Mouse (Mus musculus) G1E (cell line): ENCODE measurements around the gene Cnep1r1. TPM values are rescaled to one million over a fixed set of nuclear protein-coding genes. Genes with fewer than 3 reads are reported as not detected.
A peak's percentile ranks its signal among the peaks of the same experiment; 100 is the strongest.

Experiments
- ATAC-seq: 2 replicates; pipeline ENCODE4 v1.8.0; 2016; ENCODE audit warnings: mild to moderate bottlenecking; ENCODE audit not compliant: insufficient number of reproducible peaks, poor library complexity, low FRiP score, severe bottlenecking; ENCODE audit errors: extremely low read depth
- DNase-seq: peaks from one replicate; pipeline ENCODE4 v3.0.0; 2012; ENCODE audit warnings: low spot score
- H3K27me3 ChIP-seq: 2 replicates; pipeline ENCODE4 v1.6.1; 2012; ENCODE audit warnings: mild to moderate bottlenecking, low read length, inconsistent platforms; ENCODE audit not compliant: insufficient read depth
- H3K36me3 ChIP-seq: replicated peaks from 2 replicates; pipeline ENCODE3; 2012; ENCODE audit warnings: mild to moderate bottlenecking, inconsistent platforms
- H3K4me1 ChIP-seq: 2 replicates; pipeline ENCODE4 v1.6.1; 2012; ENCODE audit warnings: low read depth, low read length, inconsistent platforms, mixed read lengths; ENCODE audit not compliant: insufficient read depth
- H3K4me3 ChIP-seq: 2 replicates; pipeline ENCODE4 v1.5.1; 2012; ENCODE audit warnings: low read depth, mild to moderate bottlenecking, inconsistent platforms, low read length, moderate library complexity, mixed read lengths
- H3K9me3 ChIP-seq: replicated peaks from 2 replicates; pipeline ENCODE4 v1.6.1; 2012; ENCODE audit warnings: inconsistent platforms
- CTCF ChIP-seq: IDR thresholded peaks from 2 replicates; pipeline ENCODE4 v1.5.1; 2012; ENCODE audit warnings: low read depth, low read length, inconsistent platforms, mixed read lengths
- GATA1 ChIP-seq: IDR thresholded peaks from 2 replicates; pipeline ENCODE4 v1.6.1; 2012; ENCODE audit warnings: borderline replicate concordance, low read length, inconsistent platforms, mixed read lengths
- GATA2 ChIP-seq: IDR thresholded peaks from 2 replicates; pipeline ENCODE4 v1.6.1; 2012; ENCODE audit warnings: low read depth, low read length, inconsistent platforms, borderline replicate concordance
- POLR2AphosphoS5 ChIP-seq: IDR thresholded peaks from 2 replicates; pipeline ENCODE4 v1.6.1; 2012; ENCODE audit warnings: low read depth, low read length, inconsistent platforms; ENCODE audit not compliant: insufficient replicate concordance
- TAL1 ChIP-seq: conservative IDR thresholded peaks from 2 replicates; pipeline ENCODE4 v1.6.1; 2012; ENCODE audit warnings: low read depth, low read length, inconsistent platforms, mixed read lengths
- polyA plus RNA-seq: library from polyadenylated mRNA; stranded (reverse); fragments of >175 nt; gene quantifications from 2 replicates; pipeline ENCODE4 v1.2.3, GENCODE M21; 2012
- total RNA-seq, 2 experiments: library from RNA; stranded (forward) in 1 of 2; stranded (reverse) in 1 of 2; fragments of 200-1000 nt in 1 of 2; fragments of >200 nt in 1 of 2; fragmentation: Nextera tagmentation in 1 of 2; gene quantifications; 2 replicates each; pipeline ENCODE4 v1.2.3; 2014 to 2017

Cnep1r1 gene
- total RNA-seq (2014; fragmentation: Nextera tagmentation) = 74.4 and 82.6 TPM in 2 replicates
- total RNA-seq (2017) = 11.2 and 11.8 TPM in 2 replicates
- 10.7 and 12.7 TPM in 2 replicates for polyA plus RNA-seq

DNA sequence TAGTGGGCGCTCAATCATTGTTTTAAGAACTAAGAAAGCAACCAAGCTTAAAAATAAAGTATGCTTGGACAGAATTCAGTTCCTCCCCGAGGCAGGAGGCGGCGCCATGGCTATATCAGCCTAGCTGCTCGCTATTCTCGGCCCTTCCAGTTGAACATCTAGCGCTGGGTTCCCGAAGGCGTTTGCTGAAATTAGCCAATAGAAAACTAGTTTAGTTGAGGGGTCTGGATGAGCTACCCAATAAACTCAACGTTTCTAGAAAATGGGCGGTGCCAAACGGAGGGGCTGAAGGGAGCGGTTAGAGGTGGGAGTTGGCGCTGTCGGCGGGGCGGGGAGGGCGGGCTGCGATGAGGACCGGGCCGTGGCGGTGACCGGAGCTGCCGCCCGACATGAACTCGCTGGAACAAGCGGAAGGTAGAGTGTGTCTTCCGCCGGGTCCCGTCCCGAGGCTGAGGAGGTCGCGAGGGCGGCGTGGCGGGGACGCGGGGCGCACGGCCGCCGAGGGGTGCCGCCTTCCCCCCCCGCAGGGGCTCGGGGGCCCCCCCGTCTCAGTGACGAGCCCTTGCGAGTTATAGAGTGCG is at the start of gene Cnep1r1:
TSS of gene Cnep1r1 (plus strand) at position 314 of the 581 bp plus-strand sequence.
- H3K36me3 ChIP-seq = peaks cover 21% of the 10 kb centered on the region
- ATAC-seq (peak; percentile 97), DNase-seq (peak; percentile 99)
- 0 out of 2 replicates have a peak, but pooled peaks have one; percentile 13 for TF ChIP-seq CTCF
- no peak for TF ChIP-seq GATA1
- no peak for TF ChIP-seq GATA2
- peaks cover 30% of the 10 kb centered on the region for H3K27me3 ChIP-seq
- peak within 1 kb of the TSS; percentile 89 for H3K4me3 ChIP-seq
- peaks cover 3% of the 10 kb centered on the region; the same call in 1 of the 2 replicates for H3K4me1 ChIP-seq
- H3K9me3 ChIP-seq = no peaks in the 10 kb centered on the region

DNA sequence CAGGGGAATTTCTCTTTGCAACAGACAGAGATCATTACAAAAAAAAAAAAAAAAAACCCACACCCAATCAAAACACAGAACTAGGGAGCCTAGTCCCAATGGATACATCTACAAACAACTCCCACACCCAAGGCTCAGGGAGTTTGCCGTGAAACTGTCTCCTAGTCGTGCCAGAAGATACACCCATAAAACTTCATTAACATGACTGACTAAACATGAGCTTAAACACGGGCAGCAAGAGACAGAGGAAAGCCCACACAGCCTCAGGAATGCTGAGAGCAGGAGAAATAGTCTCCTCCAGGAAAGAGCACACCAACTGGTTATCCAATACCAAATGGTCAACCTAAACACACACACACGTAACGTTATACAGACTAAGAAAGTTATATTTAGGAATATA is 36.4 kb upstream of the Cnep1r1 start:
- Histone ChIP-seq H3K9me3 (no peaks in the 10 kb centered on the region), H3K4me1 (no peaks in the 10 kb centered on the region), H3K36me3 (no peaks in the 10 kb centered on the region), H3K27me3 (no peaks in the 10 kb centered on the region), H3K4me3 (no peak overlapping the region)
- ATAC-seq = no peak
- DNase-seq = no peak
- TF ChIP-seq POLR2AphosphoS5 (no peak), GATA2 (no peak), CTCF (no peak), GATA1 (no peak), TAL1 (no peak)

GRCm38 (mm10) chr8:88088006-88088405 is 30.6 kb upstream of the Cnep1r1 start:
- no peak for ATAC-seq
- TF ChIP-seq POLR2AphosphoS5 = no peak
- no peak for TF ChIP-seq TAL1
- TF ChIP-seq GATA2 = no peak
- TF ChIP-seq CTCF = no peak
- TF ChIP-seq GATA1 = no peak
- Histone ChIP-seq H3K27me3 (peaks cover 2% of the 10 kb centered on the region; the same call in 1 of the 2 replicates), H3K36me3 (no peaks in the 10 kb centered on the region), H3K4me3 (no peak overlapping the region), H3K9me3 (no peaks in the 10 kb centered on the region), H3K4me1 (no peaks in the 10 kb centered on the region)
- no peak for DNase-seq

GRCm38 (mm10) chr8:88091661-88092060 is 26.9 kb upstream of the Cnep1r1 start:
- TF ChIP-seq GATA1 = no peak
- no peak for TF ChIP-seq GATA2
- no peak for TF ChIP-seq POLR2AphosphoS5
- TF ChIP-seq CTCF = no peak
- no peak for TF ChIP-seq TAL1
- no peak for ATAC-seq
- H3K27me3 ChIP-seq = peaks cover 2% of the 10 kb centered on the region; the same call in 1 of the 2 replicates

GRCm38 (mm10) chr8:88093367-88093766 is 25.2 kb upstream of the Cnep1r1 start:
- no peak for ATAC-seq
- Histone ChIP-seq H3K9me3 (no peaks in the 10 kb centered on the region), H3K4me3 (no peak overlapping the region), H3K36me3 (no peaks in the 10 kb centered on the region), H3K27me3 (peaks cover 2% of the 10 kb centered on the region; the same call in 1 of the 2 replicates), H3K4me1 (no peaks in the 10 kb centered on the region)
- TF ChIP-seq CTCF = no peak
- no peak for TF ChIP-seq POLR2AphosphoS5
- TF ChIP-seq GATA2 = no peak
- no peak for TF ChIP-seq GATA1
- TF ChIP-seq TAL1 = no peak
- no peak for DNase-seq

More at GRCm38 (mm10) chr8:88091661-88092060, 26.9 kb upstream of the Cnep1r1 start:
- H3K4me1 ChIP-seq = no peaks in the 10 kb centered on the region
- H3K9me3 ChIP-seq = no peaks in the 10 kb centered on the region
- no peak for DNase-seq
- H3K36me3 ChIP-seq = no peaks in the 10 kb centered on the region
- no peak overlapping the region for H3K4me3 ChIP-seq

DNA sequence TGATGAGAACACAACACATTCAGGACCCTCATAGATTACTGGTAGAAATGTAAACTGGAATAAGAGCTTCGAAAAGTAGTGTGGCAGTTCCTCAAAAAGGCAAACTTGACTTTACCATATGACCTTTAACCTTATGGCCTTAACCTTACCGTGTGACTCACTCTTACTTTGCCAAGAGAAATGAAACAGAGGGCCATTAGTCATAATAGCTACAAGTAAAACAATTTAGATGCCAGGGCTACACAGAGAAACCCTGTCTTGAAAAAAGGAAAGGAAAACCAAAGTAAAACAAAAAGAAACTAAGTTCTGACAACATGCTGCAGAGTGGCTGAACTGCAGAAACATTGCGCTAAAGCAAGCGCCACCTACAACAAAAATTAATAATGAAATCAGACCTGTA is 19.7 kb upstream of the Cnep1r1 start:
- Histone ChIP-seq H3K27me3 (peaks cover 3% of the 10 kb centered on the region; the same call in 1 of the 2 replicates), H3K36me3 (no peaks in the 10 kb centered on the region), H3K4me3 (no peak overlapping the region), H3K4me1 (no peaks in the 10 kb centered on the region), H3K9me3 (no peaks in the 10 kb centered on the region)
- TF ChIP-seq GATA1 (no peak), CTCF (no peak), TAL1 (no peak), POLR2AphosphoS5 (no peak), GATA2 (no peak)
- DNase-seq (no peak), ATAC-seq (no peak)
